Mouse (Mus musculus) cerebellum, adult (tissue): ENCODE data around the gene Sec14l2.
A peak's percentile ranks its signal among the peaks of the same experiment; 100 is the strongest.
"Not testable (repeated sequence)": the region's sequence is repeated elsewhere in the genome, so short reads cannot be mapped to it uniquely, and the experiment has no call there.

Source experiments
- ATAC-seq: cut with Nextera tagmentation; 2 replicates; pipeline ENCODE4 v1.9.2; 2017; ENCODE audit warnings: mild to moderate bottlenecking, moderate library complexity, mixed read lengths; ENCODE audit not compliant: insufficient number of reproducible peaks, low FRiP score, low TSS enrichment

Gene Sec14l2

GRCm38 (mm10) chr11:4134400-4134799 is 11.2 kb upstream of the Sec14l2 start:
- no peak for ATAC-seq

- no peak for ATAC-seq
Measured at GRCm38 (mm10) chr11:4133450-4133849, 10.2 kb upstream of the Sec14l2 start.

- not testable (repeated sequence) for ATAC-seq
Measured at GRCm38 (mm10) chr11:4128461-4128860, 5.2 kb upstream of the Sec14l2 start.

GRCm38 (mm10) chr11:4127059-4127458 is 3.8 kb upstream of the Sec14l2 start:
- no peak for ATAC-seq

GRCm38 (mm10) chr11:4123922-4124321 is 707 bp upstream of the Sec14l2 start:
- ATAC-seq = no peak

GRCm38 (mm10) chr11:4122226-4122625 is 989 bp downstream of the Sec14l2 start:
- no peak for ATAC-seq

- ATAC-seq = no peak
Measured at GRCm38 (mm10) chr11:4121691-4122090, 1.5 kb downstream of the Sec14l2 start.

GRCm38 (mm10) chr11:4119635-4120034 is 3.6 kb downstream of the Sec14l2 start:
- no peak for ATAC-seq

GRCm38 (mm10) chr11:4118081-4118921 is 4.9 kb downstream of the Sec14l2 start:
- ATAC-seq = peak; percentile 47; the same call in 1 of the 2 replicates

- no peak for ATAC-seq
Measured at GRCm38 (mm10) chr11:4117372-4118071, 5.7 kb downstream of the Sec14l2 start.

GRCm38 (mm10) chr11:4116458-4117141 is 6.6 kb downstream of the Sec14l2 start:
- no peak for ATAC-seq

- ATAC-seq = no peak
Measured at GRCm38 (mm10) chr11:4115407-4115806, 7.8 kb downstream of the Sec14l2 start.

GRCm38 (mm10) chr11:4114541-4114940 is 8.7 kb downstream of the Sec14l2 start:
- ATAC-seq = not testable (repeated sequence)

- ATAC-seq = no peak
Measured at GRCm38 (mm10) chr11:4113970-4114369, 9.2 kb downstream of the Sec14l2 start.

- ATAC-seq = no peak
Measured at GRCm38 (mm10) chr11:4113496-4113895, 9.7 kb downstream of the Sec14l2 start.

GRCm38 (mm10) chr11:4112861-4113260 is 10.4 kb downstream of the Sec14l2 start:
- ATAC-seq = no peak

GRCm38 (mm10) chr11:4112033-4112432 is 11.2 kb downstream of the Sec14l2 start:
- ATAC-seq = no peak

GRCm38 (mm10) chr11:4108691-4109090 is 14.5 kb downstream of the Sec14l2 start:
- no peak for ATAC-seq

- not testable (repeated sequence) for ATAC-seq
Measured at GRCm38 (mm10) chr11:4107901-4108300, 15.3 kb downstream of the Sec14l2 start.

GRCm38 (mm10) chr11:4105444-4105843 is 17.8 kb downstream of the Sec14l2 start:
- no peak for ATAC-seq

GRCm38 (mm10) chr11:4104989-4105388 is 18.2 kb downstream of the Sec14l2 start:
- no peak for ATAC-seq
